Mouse (Mus musculus) G1E (cell line): Measurements from ENCODE around the gene Spata2. TPM values are rescaled to one million over a fixed set of nuclear protein-coding genes. Genes with fewer than 3 reads are reported as not detected.

Experiments
- ATAC-seq: 2 replicates; pipeline ENCODE4 v1.8.0; 2016; ENCODE audit warnings: mild to moderate bottlenecking; ENCODE audit not compliant: insufficient number of reproducible peaks, poor library complexity, low FRiP score, severe bottlenecking; ENCODE audit errors: extremely low read depth
- DNase-seq: peaks from one replicate; pipeline ENCODE4 v3.0.0; 2012; ENCODE audit warnings: low spot score
- H3K27me3 ChIP-seq: 2 replicates; pipeline ENCODE4 v1.6.1; 2012; ENCODE audit warnings: mild to moderate bottlenecking, low read length, inconsistent platforms; ENCODE audit not compliant: insufficient read depth
- H3K36me3 ChIP-seq: replicated peaks from 2 replicates; pipeline ENCODE3; 2012; ENCODE audit warnings: mild to moderate bottlenecking, inconsistent platforms
- H3K4me1 ChIP-seq: 2 replicates; pipeline ENCODE4 v1.6.1; 2012; ENCODE audit warnings: low read depth, low read length, inconsistent platforms, mixed read lengths; ENCODE audit not compliant: insufficient read depth
- H3K4me3 ChIP-seq: 2 replicates; pipeline ENCODE4 v1.5.1; 2012; ENCODE audit warnings: low read depth, mild to moderate bottlenecking, inconsistent platforms, low read length, moderate library complexity, mixed read lengths
- H3K9me3 ChIP-seq: replicated peaks from 2 replicates; pipeline ENCODE4 v1.6.1; 2012; ENCODE audit warnings: inconsistent platforms
- CTCF ChIP-seq: IDR thresholded peaks from 2 replicates; pipeline ENCODE4 v1.5.1; 2012; ENCODE audit warnings: low read depth, low read length, inconsistent platforms, mixed read lengths
- GATA1 ChIP-seq: IDR thresholded peaks from 2 replicates; pipeline ENCODE4 v1.6.1; 2012; ENCODE audit warnings: borderline replicate concordance, low read length, inconsistent platforms, mixed read lengths
- GATA2 ChIP-seq: IDR thresholded peaks from 2 replicates; pipeline ENCODE4 v1.6.1; 2012; ENCODE audit warnings: low read depth, low read length, inconsistent platforms, borderline replicate concordance
- POLR2AphosphoS5 ChIP-seq: IDR thresholded peaks from 2 replicates; pipeline ENCODE4 v1.6.1; 2012; ENCODE audit warnings: low read depth, low read length, inconsistent platforms; ENCODE audit not compliant: insufficient replicate concordance
- TAL1 ChIP-seq: conservative IDR thresholded peaks from 2 replicates; pipeline ENCODE4 v1.6.1; 2012; ENCODE audit warnings: low read depth, low read length, inconsistent platforms, mixed read lengths
- polyA plus RNA-seq: library from polyadenylated mRNA; stranded (reverse); fragments of >175 nt; gene quantifications from 2 replicates; pipeline ENCODE4 v1.2.3, GENCODE M21; 2012
- total RNA-seq, 2 experiments: library from RNA; stranded (forward) in 1 of 2; stranded (reverse) in 1 of 2; fragments of 200-1000 nt in 1 of 2; fragments of >200 nt in 1 of 2; fragmentation: Nextera tagmentation in 1 of 2; gene quantifications; 2 replicates each; pipeline ENCODE4 v1.2.3; 2014 to 2017

The Spata2 gene
- total and polyA plus RNA-seq, 3 experiments = 7.6 to 27.9 (median 11.6) TPM

DNA sequence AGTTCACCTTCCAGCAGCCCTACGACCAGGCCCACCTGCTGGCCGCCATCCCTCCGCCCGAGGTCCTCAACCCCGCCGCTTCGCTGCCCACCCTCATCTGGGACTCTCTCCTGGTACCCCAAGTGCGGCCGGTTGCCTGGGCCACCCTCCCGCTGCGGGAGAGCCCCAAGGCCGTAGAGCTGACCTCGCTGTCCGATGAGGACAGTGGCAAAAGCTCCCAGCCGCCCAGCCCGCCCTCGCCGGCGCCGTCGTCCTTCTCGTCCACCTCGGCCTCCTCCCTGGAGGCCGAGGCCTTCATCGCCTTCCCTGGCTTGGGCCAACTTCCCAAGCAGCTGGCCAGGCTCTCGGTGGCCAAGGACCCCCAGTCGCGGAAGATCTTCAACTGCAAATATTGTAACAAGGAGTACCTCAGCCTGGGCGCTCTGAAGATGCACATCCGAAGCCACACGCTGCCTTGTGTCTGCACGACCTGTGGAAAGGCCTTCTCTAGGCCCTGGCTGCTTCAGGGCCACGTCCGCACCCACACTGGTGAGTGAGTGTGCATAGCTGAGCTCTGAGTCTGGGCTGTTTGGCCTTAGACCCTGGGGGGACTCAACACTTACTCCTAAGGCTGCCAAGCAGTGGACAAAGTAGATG lies 46.1 kb upstream of the Spata2 start:
- Histone ChIP-seq H3K9me3 (no peaks in the 10 kb centered on the region), H3K4me3 (no peak overlapping the region), H3K36me3 (no peaks in the 10 kb centered on the region), H3K4me1 (peaks cover 7% of the 10 kb centered on the region; the same call in 1 of the 2 replicates), H3K27me3 (peaks cover 58% of the 10 kb centered on the region)
- no peak for ATAC-seq
- TF ChIP-seq POLR2AphosphoS5 = no peak
- no peak for TF ChIP-seq GATA2
- no peak for TF ChIP-seq TAL1
- TF ChIP-seq CTCF = no peak
- no peak for TF ChIP-seq GATA1
- no peak for DNase-seq

GRCm38 (mm10) chr2:167537476-167538297 lies 45.0 kb upstream of the Spata2 start, which contains the start of gene Snai1:
TSS of gene Snai1 (plus strand) at chr2:167538195.
- peak within 1 kb of the TSS; percentile 37; the same call in 1 of the 2 replicates for H3K4me3 ChIP-seq
- H3K9me3 ChIP-seq = no peaks in the 10 kb centered on the region
- peaks cover 7% of the 10 kb centered on the region; the same call in 1 of the 2 replicates for H3K4me1 ChIP-seq
- H3K36me3 ChIP-seq = no peaks in the 10 kb centered on the region
- peak; percentile 30; the same call in 1 of the 2 replicates for TF ChIP-seq CTCF
- no peak for TF ChIP-seq GATA1
- ATAC-seq (no peak), DNase-seq (peak; percentile 57)
- H3K27me3 ChIP-seq = peaks cover 49% of the 10 kb centered on the region

DNA sequence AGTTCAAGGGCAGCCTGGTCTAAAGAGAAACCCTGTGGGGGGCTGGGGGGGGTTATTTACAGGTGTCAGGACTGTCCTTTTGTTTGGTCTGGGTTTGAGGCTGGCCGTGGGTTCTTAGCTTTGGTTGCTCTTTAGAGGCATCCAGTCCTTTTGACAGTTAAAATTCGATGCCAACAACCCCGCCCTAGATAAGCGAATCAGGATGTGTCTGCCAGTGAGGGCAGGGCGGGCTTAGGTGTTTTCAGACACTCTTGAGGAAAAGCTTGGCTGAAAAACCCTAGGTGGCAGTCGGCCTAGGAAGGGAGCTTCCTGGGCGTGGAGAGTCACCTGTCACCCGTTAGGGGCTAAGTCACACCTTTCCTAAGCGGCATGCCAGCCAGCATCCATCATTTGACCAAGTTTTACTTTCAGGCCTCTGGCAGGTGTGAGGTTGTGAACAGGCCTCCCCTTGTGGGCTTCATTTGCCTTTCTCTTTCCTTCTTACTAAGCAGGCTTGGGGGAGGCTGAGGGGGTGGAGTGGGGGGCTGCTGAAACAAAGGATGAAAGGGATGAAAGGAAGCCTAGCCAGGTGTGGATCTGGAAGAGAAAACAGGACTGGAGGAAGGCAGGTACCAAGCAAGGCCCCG lies 43.7 kb upstream of the Spata2 start:
- DNase-seq = no peak
- TF ChIP-seq GATA2 (no peak), TAL1 (no peak), GATA1 (no peak), POLR2AphosphoS5 (no peak), CTCF (no peak)
- no peaks in the 10 kb centered on the region for H3K9me3 ChIP-seq
- no peaks in the 10 kb centered on the region for H3K36me3 ChIP-seq
- ATAC-seq = no peak
- peaks cover 7% of the 10 kb centered on the region; the same call in 1 of the 2 replicates for H3K4me1 ChIP-seq
- H3K27me3 ChIP-seq = peaks cover 46% of the 10 kb centered on the region
- no peak overlapping the region for H3K4me3 ChIP-seq

DNA sequence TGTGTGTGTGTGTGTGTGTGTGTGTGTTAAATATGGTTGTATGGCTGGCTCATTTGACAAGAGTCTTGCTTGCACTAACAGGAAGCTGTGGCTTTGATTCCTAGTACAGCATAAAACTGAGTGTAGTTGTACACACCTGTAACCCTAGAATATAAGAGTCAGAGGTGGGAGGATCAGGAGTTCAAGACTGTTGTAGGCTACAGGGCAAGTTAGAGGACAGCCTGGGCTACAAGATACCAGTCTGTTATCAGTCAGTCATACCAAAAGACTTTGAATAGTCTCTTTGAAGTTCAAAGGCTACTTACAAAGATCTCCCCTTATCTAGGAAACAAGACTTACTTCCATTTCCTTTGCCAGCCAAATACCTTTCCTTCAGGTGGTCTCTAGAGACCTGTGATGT lies 41.2 kb upstream of the Spata2 start:
- peaks cover 7% of the 10 kb centered on the region; the same call in 1 of the 2 replicates for H3K4me1 ChIP-seq
- no peak for TF ChIP-seq GATA2
- TF ChIP-seq CTCF = no peak
- TF ChIP-seq POLR2AphosphoS5 = no peak
- no peak for TF ChIP-seq TAL1
- TF ChIP-seq GATA1 = no peak
- peaks cover 48% of the 10 kb centered on the region for H3K27me3 ChIP-seq

DNA sequence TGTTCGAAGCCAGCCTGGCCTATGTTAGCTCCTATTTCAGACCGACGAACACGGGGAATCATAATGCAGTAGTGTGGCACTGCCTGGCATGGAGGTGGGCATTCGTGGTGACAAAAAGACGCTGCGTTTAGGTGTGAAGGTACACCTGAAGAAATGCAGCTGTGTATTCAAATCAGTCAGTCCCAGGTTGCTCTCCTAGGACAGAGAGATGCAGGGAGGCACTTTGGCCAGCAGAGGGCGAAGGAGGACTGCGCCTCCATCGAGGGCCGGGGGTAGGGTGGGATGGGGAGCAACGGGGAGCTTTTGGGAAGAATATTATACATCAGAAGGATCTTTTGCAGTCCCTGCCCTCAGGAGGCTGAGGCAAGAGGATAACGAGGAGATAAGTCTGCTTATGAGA lies 39.4 kb upstream of the Spata2 start:
- Histone ChIP-seq H3K36me3 (no peaks in the 10 kb centered on the region), H3K9me3 (no peaks in the 10 kb centered on the region), H3K4me3 (no peak overlapping the region), H3K4me1 (peaks cover 2% of the 10 kb centered on the region; the same call in 1 of the 2 replicates), H3K27me3 (peaks cover 51% of the 10 kb centered on the region)
- DNase-seq (no peak), ATAC-seq (no peak)
- TF ChIP-seq CTCF (peak; percentile 87), GATA1 (no peak)

More for the DNA sequence above, 41.2 kb upstream of the Spata2 start:
- DNase-seq = no peak
- ATAC-seq = no peak
- Histone ChIP-seq H3K4me3 (no peak overlapping the region), H3K9me3 (no peaks in the 10 kb centered on the region), H3K36me3 (no peaks in the 10 kb centered on the region)

DNA sequence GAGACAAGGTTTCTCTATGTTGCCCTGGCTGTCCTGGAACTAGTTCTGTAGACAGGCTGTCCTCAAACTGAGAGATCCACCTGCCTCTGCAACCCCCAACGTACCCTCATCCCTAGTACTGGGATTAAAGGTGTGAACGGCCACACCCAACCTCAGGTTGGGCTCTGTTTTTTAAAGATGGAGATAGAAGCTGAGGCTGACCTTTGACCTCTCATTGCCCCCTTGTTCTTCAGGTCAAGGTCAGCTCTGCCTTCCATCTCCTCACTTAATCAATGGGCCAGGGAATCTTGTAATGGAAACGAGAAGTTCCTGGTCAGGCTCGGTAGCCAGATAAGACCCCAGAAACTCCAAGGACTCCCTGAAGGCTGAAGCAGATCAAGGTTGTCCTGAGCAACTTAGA lies 37.8 kb upstream of the Spata2 start:
- H3K27me3 ChIP-seq = peaks cover 45% of the 10 kb centered on the region
- no peaks in the 10 kb centered on the region for H3K9me3 ChIP-seq
- DNase-seq (no peak), ATAC-seq (no peak)
- no peak overlapping the region for H3K4me3 ChIP-seq
- TF ChIP-seq POLR2AphosphoS5 (no peak), CTCF (no peak)
- no peaks in the 10 kb centered on the region for H3K36me3 ChIP-seq
- H3K4me1 ChIP-seq = peaks cover 2% of the 10 kb centered on the region; the same call in 1 of the 2 replicates
